Mouse (Mus musculus): ENCODE measurements at regions not wholly inside any gene's neighbourhood (a gene's known extent, or its start where the extent isn't known, plus 50 kb on each side); places are given as distances from the start of the nearest gene placed in this dataset.

DNA sequence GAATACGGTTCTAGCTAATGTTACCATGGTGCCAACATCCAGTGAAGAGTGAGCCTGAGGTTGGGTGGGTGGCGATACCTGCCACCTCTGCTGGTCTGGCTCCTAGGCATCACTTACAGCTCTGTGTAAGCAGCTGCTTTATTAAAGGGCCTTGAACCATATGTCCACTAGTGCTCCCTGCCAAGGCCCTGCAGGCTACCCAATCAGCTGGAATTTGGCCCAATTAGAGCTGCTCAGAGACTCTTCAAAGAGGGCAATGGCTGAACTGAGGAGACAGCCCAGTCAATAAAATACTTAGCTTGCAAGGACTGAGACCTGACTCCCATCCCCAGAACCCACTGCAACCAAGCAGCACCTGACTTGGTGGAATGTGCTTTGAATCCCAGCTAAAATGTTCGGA, 270.9 kb upstream of the Stt3b start:
- DNase-seq (ENCODE audit: low spot score) (no peak), ATAC-seq (no peak)
- H3K4me2 ChIP-seq (replicated peaks; ENCODE audit: low read depth, low read length), result no peak overlapping the region
- no peaks in the 10 kb centered on the region for H3K27me3 ChIP-seq (replicated peaks; ENCODE audit: insufficient read depth, low read length)
- H3K4me1 ChIP-seq (ENCODE audit: insufficient read depth, low read depth, low read length), result no peaks in the 10 kb centered on the region
- WGBS, result 82% methylated on average over 3 of the region's 3 CpGs
- no peak overlapping the region for H3K4me3 ChIP-seq (ENCODE audit: low read depth, low read length)
- H3K27ac ChIP-seq (ENCODE audit: low read length), result no peak overlapping the region
- no peak overlapping the region for H3K9ac ChIP-seq (replicated peaks; ENCODE audit: low read depth)
- TF ChIP-seq CTCF (IDR thresholded peaks at IDR 0.05), result no peak
- no peak for TF ChIP-seq EP300 (IDR thresholded peaks at IDR 0.05)
- H3K9me3 ChIP-seq (ENCODE audit: low read length), result no peaks in the 10 kb centered on the region
- H3K36me3 ChIP-seq (ENCODE audit: insufficient read depth, low read length), result no peaks in the 10 kb centered on the region

DNA sequence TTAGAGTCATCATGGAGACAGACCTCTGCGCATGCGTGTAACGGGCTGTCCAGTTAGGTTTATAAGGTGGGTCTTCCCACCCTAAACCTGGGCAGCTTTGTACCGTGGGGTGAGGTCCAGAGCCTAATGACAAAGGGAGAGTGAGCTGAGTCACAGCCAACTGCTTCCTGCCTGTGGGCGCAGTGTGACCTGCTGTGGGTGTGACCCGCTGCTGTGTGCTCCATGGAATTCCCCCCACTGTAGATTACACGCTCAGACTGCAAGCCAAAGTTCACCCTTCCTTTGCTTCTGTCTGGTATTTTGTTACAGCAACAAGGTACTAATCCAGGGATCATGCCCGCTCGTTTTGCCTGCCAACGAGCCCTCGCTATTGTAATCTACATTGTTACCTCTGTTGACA, 273.3 kb upstream of the Stt3b start:
- Histone ChIP-seq H3K9ac (replicated peaks; ENCODE audit: low read depth) (no peak overlapping the region), H3K4me2 (replicated peaks; ENCODE audit: low read depth, low read length) (no peak overlapping the region), H3K9me3 (ENCODE audit: low read length) (no peaks in the 10 kb centered on the region), H3K36me3 (ENCODE audit: insufficient read depth, low read length) (no peaks in the 10 kb centered on the region), H3K27me3 (replicated peaks; ENCODE audit: insufficient read depth, low read length) (no peaks in the 10 kb centered on the region), H3K27ac (ENCODE audit: low read length) (no peak overlapping the region), H3K4me1 (ENCODE audit: insufficient read depth, low read depth, low read length) (no peaks in the 10 kb centered on the region), H3K4me3 (ENCODE audit: low read depth, low read length) (no peak overlapping the region)
- 85% methylated on average over 11 of the region's 11 CpGs for WGBS
- TF ChIP-seq CTCF (IDR thresholded peaks at IDR 0.05) (no peak), EP300 (IDR thresholded peaks at IDR 0.05) (no peak)
- ATAC-seq (no peak), DNase-seq (ENCODE audit: low spot score) (no peak)

DNA sequence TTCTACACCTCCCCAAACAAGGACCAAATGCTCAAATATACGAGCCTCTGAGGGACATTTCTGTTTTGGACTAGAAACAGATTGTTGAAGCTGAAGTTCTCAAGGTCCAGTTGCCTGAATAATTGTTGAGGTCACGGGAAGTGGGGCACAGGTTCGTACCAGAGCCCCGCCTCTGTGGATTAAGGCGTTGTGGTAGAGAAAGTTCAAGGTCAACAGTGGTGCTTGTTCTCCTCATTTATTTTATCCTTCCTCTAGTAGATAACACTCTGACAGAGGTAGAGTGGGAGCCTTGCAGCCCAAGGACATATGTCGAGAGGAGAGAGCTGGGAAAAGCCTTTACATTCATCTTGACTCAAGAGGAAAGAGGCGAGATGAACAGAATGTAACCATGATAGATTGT, 274.7 kb upstream of the Stt3b start:
- Histone ChIP-seq H3K4me3 (ENCODE audit: low read depth, low read length) (no peak overlapping the region), H3K4me1 (ENCODE audit: insufficient read depth, low read depth, low read length) (no peaks in the 10 kb centered on the region), H3K9ac (replicated peaks; ENCODE audit: low read depth) (no peak overlapping the region), H3K36me3 (ENCODE audit: insufficient read depth, low read length) (no peaks in the 10 kb centered on the region), H3K27me3 (replicated peaks; ENCODE audit: insufficient read depth, low read length) (no peaks in the 10 kb centered on the region), H3K27ac (ENCODE audit: low read length) (no peak overlapping the region), H3K9me3 (ENCODE audit: low read length) (no peaks in the 10 kb centered on the region), H3K4me2 (replicated peaks; ENCODE audit: low read depth, low read length) (no peak overlapping the region)
- DNase-seq (ENCODE audit: low spot score) (no peak), ATAC-seq (no peak)
- TF ChIP-seq EP300 (IDR thresholded peaks at IDR 0.05), result no peak
- 56% methylated on average over 7 of the region's 7 CpGs for WGBS

DNA sequence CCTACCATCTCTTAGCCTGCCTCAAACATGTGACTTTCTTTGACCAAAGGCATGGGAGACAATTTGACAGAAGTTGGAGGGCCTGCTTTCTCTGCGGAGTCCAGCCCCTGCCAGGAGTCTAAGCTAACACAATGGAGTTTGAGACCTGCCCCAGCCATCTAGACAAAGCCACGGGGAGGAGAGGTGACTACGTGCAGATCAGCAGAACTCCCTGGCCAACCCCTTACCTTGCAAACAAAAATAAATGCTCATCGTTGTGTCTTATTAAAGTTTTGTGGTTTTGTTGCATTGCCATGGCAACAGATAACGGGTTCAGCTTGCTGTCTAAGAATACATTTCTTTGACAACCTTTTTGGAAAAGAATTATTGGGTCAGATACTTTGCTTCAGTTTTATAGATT, 282.2 kb upstream of the Stt3b start:
- 72% methylated on average over 5 of the region's 5 CpGs for WGBS
- no peak for ATAC-seq

DNA sequence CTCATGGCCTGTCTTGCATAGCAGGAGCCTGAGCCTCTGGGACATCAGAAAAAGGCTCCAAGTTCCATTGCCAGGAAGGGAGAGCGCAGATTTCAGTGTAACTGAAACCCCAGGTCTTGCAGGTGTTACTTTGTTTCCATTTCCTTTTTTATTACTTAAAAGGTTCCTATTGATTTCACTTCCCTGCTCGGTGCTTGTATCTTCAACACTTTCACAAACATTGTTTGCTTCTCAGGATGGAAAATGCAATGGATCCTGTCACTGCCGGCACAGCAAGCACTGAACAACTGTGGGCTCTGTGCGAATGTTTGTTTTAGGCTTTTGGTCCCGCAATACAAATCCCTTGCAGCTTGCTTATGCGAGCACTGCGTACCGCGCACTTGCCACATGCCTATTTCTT, 290.0 kb upstream of the Stt3b start:
- H3K27ac ChIP-seq (ENCODE audit: low read length), result no peak overlapping the region
- no peak overlapping the region for H3K9ac ChIP-seq (replicated peaks; ENCODE audit: low read depth)
- H3K9me3 ChIP-seq (ENCODE audit: low read length), result no peaks in the 10 kb centered on the region
- H3K4me3 ChIP-seq (ENCODE audit: low read depth, low read length), result no peak overlapping the region
- ATAC-seq (no peak), DNase-seq (ENCODE audit: low spot score) (no peak)
- H3K27me3 ChIP-seq (replicated peaks; ENCODE audit: insufficient read depth, low read length), result no peaks in the 10 kb centered on the region
- no peak overlapping the region for H3K4me2 ChIP-seq (replicated peaks; ENCODE audit: low read depth, low read length)
- WGBS, result 76% methylated on average over 9 of the region's 9 CpGs
- H3K36me3 ChIP-seq (ENCODE audit: insufficient read depth, low read length), result no peaks in the 10 kb centered on the region
- H3K4me1 ChIP-seq (ENCODE audit: insufficient read depth, low read depth, low read length), result no peaks in the 10 kb centered on the region
- TF ChIP-seq CTCF (IDR thresholded peaks at IDR 0.05), result no peak

More for the DNA sequence above, 282.2 kb upstream of the Stt3b start:
- no peak overlapping the region for H3K4me2 ChIP-seq (replicated peaks; ENCODE audit: low read depth, low read length)
- H3K9ac ChIP-seq (replicated peaks; ENCODE audit: low read depth), result no peak overlapping the region
- H3K27me3 ChIP-seq (replicated peaks; ENCODE audit: insufficient read depth, low read length), result no peaks in the 10 kb centered on the region
- H3K4me1 ChIP-seq (ENCODE audit: insufficient read depth, low read depth, low read length), result no peaks in the 10 kb centered on the region
- H3K9me3 ChIP-seq (ENCODE audit: low read length), result no peaks in the 10 kb centered on the region
- H3K27ac ChIP-seq (ENCODE audit: low read length), result no peak overlapping the region
- TF ChIP-seq EP300 (IDR thresholded peaks at IDR 0.05), result no peak
- TF ChIP-seq CTCF (IDR thresholded peaks at IDR 0.05), result no peak
- no peaks in the 10 kb centered on the region for H3K36me3 ChIP-seq (ENCODE audit: insufficient read depth, low read length)
- no peak overlapping the region for H3K4me3 ChIP-seq (ENCODE audit: low read depth, low read length)
- DNase-seq (ENCODE audit: low spot score), result no peak

DNA sequence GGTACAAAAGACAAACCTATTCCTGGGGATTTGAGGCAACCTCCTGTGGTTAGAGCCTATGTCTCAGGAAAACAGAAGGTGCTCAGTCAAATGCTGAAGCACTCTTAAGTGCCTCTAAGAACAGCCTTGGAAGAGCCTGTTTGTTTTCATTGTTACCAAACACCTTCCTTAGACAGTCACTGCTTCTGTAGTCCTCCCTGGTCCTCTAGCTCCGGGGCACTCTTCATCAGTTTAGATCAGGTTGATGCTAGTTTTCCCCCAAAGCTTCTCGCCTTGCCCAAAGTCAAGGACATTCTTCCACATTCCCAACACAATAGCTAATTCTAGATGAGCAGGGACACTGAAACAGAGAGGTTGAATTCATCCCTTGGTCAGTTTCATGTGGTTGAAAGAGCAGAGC, 290.6 kb upstream of the Stt3b start:
- no peaks in the 10 kb centered on the region for H3K36me3 ChIP-seq (ENCODE audit: insufficient read depth, low read length)
- TF ChIP-seq EP300 (IDR thresholded peaks at IDR 0.05), result no peak
- TF ChIP-seq CTCF (IDR thresholded peaks at IDR 0.05), result no peak
- ATAC-seq (no peak), DNase-seq (ENCODE audit: low spot score) (no peak)
- H3K27me3 ChIP-seq (replicated peaks; ENCODE audit: insufficient read depth, low read length), result no peaks in the 10 kb centered on the region
- no peak overlapping the region for H3K9ac ChIP-seq (replicated peaks; ENCODE audit: low read depth)
- H3K9me3 ChIP-seq (ENCODE audit: low read length), result no peaks in the 10 kb centered on the region
- no peaks in the 10 kb centered on the region for H3K4me1 ChIP-seq (ENCODE audit: insufficient read depth, low read depth, low read length)
- H3K4me2 ChIP-seq (replicated peaks; ENCODE audit: low read depth, low read length), result no peak overlapping the region
- WGBS, result 50% methylated on average over 2 of the region's 2 CpGs
- H3K4me3 ChIP-seq (ENCODE audit: low read depth, low read length), result no peak overlapping the region
- H3K27ac ChIP-seq (ENCODE audit: low read length), result no peak overlapping the region

DNA sequence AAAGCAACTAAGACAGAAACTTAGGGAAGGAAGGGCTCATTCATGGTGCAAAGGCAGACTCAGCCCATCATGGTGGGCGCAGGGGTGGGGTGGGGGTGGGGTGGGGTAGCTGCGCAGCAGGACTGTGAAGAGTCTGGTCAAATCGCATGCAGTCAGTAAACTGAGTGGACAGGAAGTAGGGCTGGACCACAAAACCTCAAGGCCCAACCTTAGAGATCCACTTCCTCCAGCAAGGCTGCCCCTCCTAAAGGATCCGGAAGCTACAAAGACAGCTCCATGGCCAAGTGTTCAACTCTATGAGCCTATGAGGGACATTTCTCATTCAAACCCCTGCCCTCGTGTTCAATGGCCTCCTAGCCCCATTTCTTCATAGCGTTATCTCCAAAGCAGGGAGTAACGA, 292.6 kb upstream of the Stt3b start:
- Histone ChIP-seq H3K4me3 (ENCODE audit: low read depth, low read length) (no peak overlapping the region), H3K9me3 (ENCODE audit: low read length) (no peaks in the 10 kb centered on the region), H3K36me3 (ENCODE audit: insufficient read depth, low read length) (no peaks in the 10 kb centered on the region), H3K27me3 (replicated peaks; ENCODE audit: insufficient read depth, low read length) (no peaks in the 10 kb centered on the region), H3K4me2 (replicated peaks; ENCODE audit: low read depth, low read length) (no peak overlapping the region), H3K27ac (ENCODE audit: low read length) (no peak overlapping the region), H3K9ac (replicated peaks; ENCODE audit: low read depth) (no peak overlapping the region), H3K4me1 (ENCODE audit: insufficient read depth, low read depth, low read length) (no peaks in the 10 kb centered on the region)
- ATAC-seq (no peak), DNase-seq (ENCODE audit: low spot score) (no peak)
- WGBS, result 89% methylated on average over 7 of the region's 7 CpGs
- TF ChIP-seq CTCF (IDR thresholded peaks at IDR 0.05), result no peak
- TF ChIP-seq EP300 (IDR thresholded peaks at IDR 0.05), result no peak

All from lung, postnatal 0 days (tissue).